Mouse (Mus musculus): ENCODE measurements around the gene Slx1b. TPM values are rescaled to one million over a fixed set of nuclear protein-coding genes. Genes with fewer than 3 reads are reported as not detected.

Slx1b gene
- 9.2 TPM for polyA plus RNA-seq (2017; shearing (Covaris generic))

DNA sequence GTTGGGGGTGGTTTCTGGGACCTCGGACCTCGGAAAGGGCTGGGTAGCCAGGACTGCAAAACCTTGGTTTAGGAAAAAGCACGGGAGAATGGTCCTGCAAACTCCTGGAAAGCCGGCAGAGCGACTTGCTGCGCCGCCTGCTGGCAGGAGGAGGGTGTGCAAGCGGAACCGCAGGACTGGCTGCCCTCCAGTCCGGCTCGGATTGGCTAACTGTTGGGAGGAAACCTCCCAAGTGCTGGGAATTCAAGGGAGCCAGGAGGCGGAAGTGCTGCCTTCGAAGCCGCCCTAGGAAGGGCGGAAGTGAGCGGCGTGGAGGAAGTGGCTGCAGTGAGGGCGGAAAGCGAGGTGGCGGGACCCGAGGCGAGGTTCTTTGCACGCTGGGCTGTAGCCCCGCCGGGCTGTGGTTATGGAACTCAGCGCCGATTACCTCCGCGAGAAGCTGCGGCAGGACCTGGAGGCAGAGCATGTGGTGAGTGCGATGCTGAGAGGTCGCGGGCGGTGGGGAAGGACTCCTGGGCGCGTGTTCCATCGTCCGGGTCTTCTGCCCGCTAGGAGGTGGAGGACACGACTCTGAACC lies at the start of gene Slx1b:
Slx1b (minus strand) TSS at position 154 of the 577 bp plus-strand sequence.

DNA sequence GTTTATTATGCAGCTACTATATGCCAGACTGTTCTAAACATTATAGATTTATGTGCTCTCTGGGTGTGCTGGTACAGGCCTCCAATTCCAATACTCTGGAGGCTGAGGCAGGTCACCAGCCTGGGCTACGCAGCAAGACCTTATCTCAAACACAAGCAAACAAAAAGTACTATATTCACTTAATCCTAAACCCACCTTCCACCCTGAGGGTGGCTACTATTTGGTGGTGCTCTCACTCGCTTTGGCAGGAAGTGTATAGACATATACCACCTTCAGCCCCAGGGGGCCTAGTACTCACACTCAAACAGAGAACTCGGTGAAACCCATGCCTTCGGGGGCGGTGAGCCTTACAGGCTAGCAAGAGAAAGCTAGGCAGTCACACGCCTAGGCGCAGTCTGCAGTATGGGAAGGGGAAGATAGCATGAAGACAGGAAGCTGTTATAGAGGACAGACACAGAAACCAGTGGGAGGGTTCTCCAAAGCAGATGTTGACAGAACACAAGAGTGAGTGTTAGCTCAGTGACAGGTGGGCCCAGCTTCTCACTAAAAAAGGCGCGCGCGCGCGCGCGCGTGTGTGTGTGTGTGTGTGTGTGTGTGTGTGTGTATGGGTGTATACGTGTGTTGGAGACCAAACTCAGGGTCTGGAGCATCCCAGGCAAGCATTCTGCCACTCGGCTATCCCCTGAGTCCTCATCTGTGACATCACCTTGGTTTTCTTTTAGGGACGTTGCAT lies 12.0 kb upstream of the Slx1b start, which contains the start of gene Coro1a:
Coro1a (minus strand) TSS at position 346 of the 733 bp plus-strand sequence.

DNA sequence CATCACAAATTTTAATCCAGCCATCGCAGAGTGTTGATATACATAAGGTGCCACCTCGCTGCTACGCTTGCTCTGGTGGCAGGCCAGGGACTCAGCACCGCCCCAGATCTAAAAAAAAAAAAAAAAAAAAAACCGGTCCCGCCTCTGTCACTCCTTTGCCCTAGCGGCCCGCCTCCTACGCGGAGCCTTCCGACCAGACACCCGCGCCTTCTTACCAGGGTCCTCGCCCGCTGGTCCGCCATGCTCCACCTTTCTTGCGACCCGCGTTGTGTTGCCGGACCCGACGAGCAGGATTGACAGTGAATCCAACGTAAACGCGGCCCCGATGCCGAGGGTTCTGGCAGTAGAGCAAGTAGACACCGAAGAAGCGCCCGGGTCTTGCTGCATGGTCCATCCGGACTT lies 373 bp downstream of the Slx1b start, which contains the start of gene Bola2:
Bola2 (plus strand) TSS at position 192 of the 402 bp plus-strand sequence.

DNA sequence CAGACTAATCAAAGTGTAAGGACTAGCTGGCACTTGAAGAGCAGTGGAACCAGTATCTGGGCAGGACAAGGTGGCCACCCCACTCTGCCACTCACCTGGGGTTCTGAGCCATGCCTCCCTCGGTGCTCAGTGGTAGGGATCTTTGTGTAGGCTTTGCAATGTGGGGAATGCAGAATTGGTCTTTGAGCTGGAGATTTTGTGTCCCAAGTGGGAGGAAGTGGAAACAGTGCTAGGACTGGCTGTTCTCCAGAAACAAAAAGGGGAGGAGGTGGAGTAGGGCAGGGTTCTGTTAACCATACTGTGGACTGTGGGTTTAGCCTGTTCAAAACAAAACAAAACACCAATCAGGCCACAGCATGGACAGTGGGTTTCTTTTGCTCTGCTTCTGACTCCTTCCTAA lies 19.4 kb downstream of the Slx1b start, which contains the start of gene Sult1a1:
Sult1a1 (minus strand) TSS at position 226 of the 400 bp plus-strand sequence.

DNA sequence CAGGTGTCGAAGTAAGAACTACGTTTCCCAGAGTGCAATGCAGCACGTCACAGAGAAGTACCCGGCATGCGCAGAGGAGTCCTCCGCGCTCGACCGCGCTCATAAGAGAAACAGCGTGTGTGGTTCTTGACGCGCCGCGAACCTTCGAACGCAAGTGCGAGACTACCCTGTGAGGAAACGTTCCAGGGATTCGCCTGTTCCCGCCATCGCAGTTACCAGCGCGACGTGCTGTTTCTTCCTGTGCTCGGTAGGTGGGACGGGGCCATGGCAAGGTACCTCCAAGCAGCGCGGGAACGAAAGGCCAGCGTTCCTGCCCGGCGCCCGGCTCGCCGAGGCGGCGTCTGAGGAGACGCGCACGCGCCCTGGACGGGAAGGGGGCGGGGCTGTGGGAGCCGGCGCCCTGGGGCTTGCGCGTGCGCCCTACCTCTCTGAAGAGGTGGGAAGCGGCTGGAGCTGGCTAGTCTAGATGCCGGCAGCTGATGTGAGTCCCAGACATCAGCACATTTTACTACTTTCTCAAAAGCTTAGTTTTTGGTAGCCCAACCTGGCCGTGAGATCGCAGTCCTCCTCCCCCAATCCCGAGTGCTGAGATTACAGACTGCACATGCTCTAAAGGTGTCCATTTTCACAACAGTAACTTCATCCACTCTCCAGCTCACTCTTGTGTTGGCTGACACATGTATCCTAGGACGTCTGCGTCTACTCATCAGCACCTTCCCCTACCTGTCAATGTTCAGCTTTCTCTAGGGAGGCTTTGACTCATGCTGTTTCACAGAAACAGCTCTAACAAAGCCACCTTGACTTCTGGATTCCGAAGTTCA lies 46.1 kb downstream of the Slx1b start, which contains the start of gene Sgf29:
Sgf29 (plus strand) TSS at position 79 of the 821 bp plus-strand sequence.

Other genes with a start within 250 kb of the Slx1b start
- 0.31 TPM for gene Atp2a1, start 232.7 kb downstream of the Slx1b start, polyA plus RNA-seq (2017; shearing (Covaris generic))
- gene Sh2b1, start 220.4 kb downstream of the Slx1b start, polyA plus RNA-seq (2017; shearing (Covaris generic)), result 47.6 TPM
- 110 TPM for gene Tufm, start 208.4 kb downstream of the Slx1b start, polyA plus RNA-seq (2017; shearing (Covaris generic))
- gene Atxn2l, start 192.3 kb downstream of the Slx1b start, polyA plus RNA-seq (2017; shearing (Covaris generic)), result 111 TPM
- 186 TPM for gene Eif3c, start 129.4 kb downstream of the Slx1b start, polyA plus RNA-seq (2017; shearing (Covaris generic))
- gene Apobr, start 110.8 kb downstream of the Slx1b start, polyA plus RNA-seq (2017; shearing (Covaris generic)), result 2.1 TPM
- gene Cln3, start 110.0 kb downstream of the Slx1b start, polyA plus RNA-seq (2017; shearing (Covaris generic)), result 94.3 TPM
- not detected for gene Il27, start 100.8 kb downstream of the Slx1b start, polyA plus RNA-seq (2017; shearing (Covaris generic))
- 0.34 TPM for gene Nupr1, start 64.9 kb downstream of the Slx1b start, polyA plus RNA-seq (2017; shearing (Covaris generic))
- 101 TPM for gene Sgf29, start 46.5 kb downstream of the Slx1b start, polyA plus RNA-seq (2017; shearing (Covaris generic))
- gene Sult1a1, start 19.4 kb downstream of the Slx1b start, polyA plus RNA-seq (2017; shearing (Covaris generic)), result 0.96 TPM
- gene Bola2, start 383 bp downstream of the Slx1b start, polyA plus RNA-seq (2017; shearing (Covaris generic)), result 118 TPM
- 3,348 TPM for gene Coro1a, start 12.0 kb upstream of the Slx1b start, polyA plus RNA-seq (2017; shearing (Covaris generic))
- 35.2 TPM for gene Mapk3, start 63.8 kb upstream of the Slx1b start, polyA plus RNA-seq (2017; shearing (Covaris generic))
- 1.7 TPM for gene Gdpd3, start 70.5 kb upstream of the Slx1b start, polyA plus RNA-seq (2017; shearing (Covaris generic))
- gene Ypel3, start 81.2 kb upstream of the Slx1b start, polyA plus RNA-seq (2017; shearing (Covaris generic)), result 606 TPM
- gene Tbx6, start 85.7 kb upstream of the Slx1b start, polyA plus RNA-seq (2017; shearing (Covaris generic)), result 4.3 TPM
- gene Ppp4c, start 96.7 kb upstream of the Slx1b start, polyA plus RNA-seq (2017; shearing (Covaris generic)), result 417 TPM
- not detected for gene Fam57b, start 101.9 kb upstream of the Slx1b start, polyA plus RNA-seq (2017; shearing (Covaris generic))
- gene 4930451I11Rik, start 135.9 kb upstream of the Slx1b start, polyA plus RNA-seq (2017; shearing (Covaris generic)), result not detected
- gene Doc2a, start 151.6 kb upstream of the Slx1b start, polyA plus RNA-seq (2017; shearing (Covaris generic)), result 0.14 TPM
- 7.3 TPM for gene Hirip3, start 166.2 kb upstream of the Slx1b start, polyA plus RNA-seq (2017; shearing (Covaris generic))
- 95.0 TPM for gene Ino80e, start 166.6 kb upstream of the Slx1b start, polyA plus RNA-seq (2017; shearing (Covaris generic))
- 45.7 TPM for gene Taok2, start 188.9 kb upstream of the Slx1b start, polyA plus RNA-seq (2017; shearing (Covaris generic))
- 44.7 TPM for gene Tmem219, start 227.1 kb upstream of the Slx1b start, polyA plus RNA-seq (2017; shearing (Covaris generic))
- 39.8 TPM for gene Kctd13, start 233.1 kb upstream of the Slx1b start, polyA plus RNA-seq (2017; shearing (Covaris generic))